Mouse (Mus musculus) lung, adult 2 months (tissue): Measurements from ENCODE around the gene Adh5.

Experiments used
- CTCF ChIP-seq: fragments of 200-500 bp; IDR thresholded peaks from 2 replicates; pipeline ENCODE4 v1.5.1; 2011; ENCODE audit warnings: mild to moderate bottlenecking, low read length, control low read depth; ENCODE audit not compliant: insufficient read depth
- POLR2A ChIP-seq: fragments of 200-500 bp; IDR thresholded peaks from 2 replicates; pipeline ENCODE4 v1.6.1; 2011; ENCODE audit warnings: low read depth, mild to moderate bottlenecking, control low read depth, low read length, borderline replicate concordance; ENCODE audit errors: extremely low read depth

- TF ChIP-seq POLR2A (no peak), CTCF (no peak)
Measured at GRCm38 (mm10) chr3:138452169-138452568, 9.3 kb downstream of the Adh5 start.
